Mouse (Mus musculus) stomach, embryonic 16.5 days (tissue): Measurements from ENCODE around the gene Tmem230. TPM values are rescaled to one million over a fixed set of nuclear protein-coding genes. Genes with fewer than 3 reads are reported as not detected.

Experiments used
- ATAC-seq: fragments of 200-750 bp; cut with Nextera tagmentation; 2 replicates; pipeline ENCODE4 v1.8.0; 2017; ENCODE audit warnings: moderate number of reproducible peaks, moderate TSS enrichment; ENCODE audit not compliant: insufficient read depth, low FRiP score
- H3K27ac ChIP-seq: fragments of 300-500 bp; sonication (generic); 2 replicates; pipeline ENCODE4 v1.5.1; 2014; ENCODE audit warnings: low read length
- H3K27me3 ChIP-seq: fragments of 300-500 bp; sonication (generic); 2 replicates; pipeline ENCODE4 v1.6.1; 2014; ENCODE audit warnings: low read length, control low read depth, mixed read lengths; ENCODE audit not compliant: control insufficient read depth, insufficient read depth
- H3K36me3 ChIP-seq: fragments of 300-500 bp; sonication (generic); 2 replicates; pipeline ENCODE4 v1.6.1; 2014; ENCODE audit warnings: low read length; ENCODE audit not compliant: control insufficient read depth, insufficient read depth
- H3K4me1 ChIP-seq: fragments of 300-500 bp; sonication (generic); 2 replicates; pipeline ENCODE4 v1.6.1; 2014; ENCODE audit warnings: low read length, control low read depth, mixed read lengths; ENCODE audit not compliant: control insufficient read depth, insufficient read depth
- H3K4me2 ChIP-seq: fragments of 300-500 bp; sonication (generic); 2 replicates; pipeline ENCODE4 v1.6.1; 2014; ENCODE audit warnings: low read depth, low read length, mixed read lengths
- H3K4me3 ChIP-seq: fragments of 300-500 bp; sonication (generic); replicated peaks from 2 replicates; pipeline ENCODE4 v1.5.1; 2014; ENCODE audit warnings: mild to moderate bottlenecking, low read length
- H3K9ac ChIP-seq: fragments of 300-500 bp; sonication (generic); 2 replicates; pipeline ENCODE4 v1.6.1; 2014; ENCODE audit warnings: low read length
- H3K9me3 ChIP-seq: fragments of 300-500 bp; sonication (generic); replicated peaks from 2 replicates; pipeline ENCODE4 v1.6.1; 2016; ENCODE audit warnings: low read length, control low read depth; ENCODE audit not compliant: control insufficient read depth
- WGBS: fragments of 180-500 bp; shearing (Covaris S2); extraction: QIAGEN DNeasy Blood & Tissue Kit; methylation state at CpG from one replicate; pipeline ENCODE4 v1.1.7; 2014; 5-methylcytosine and 5-hydroxymethylcytosine counted together
- polyA plus RNA-seq: library from polyadenylated mRNA; unstranded; fragments of >200 nt; fragmentation: Nextera tagmentation; extraction: Ambion mirVana; gene quantifications from 2 replicates; pipeline ENCODE4 v1.2.1, GENCODE M21; 2015

Tmem230 gene
- polyA plus RNA-seq, 1 experiment from 2014 or later: 40.6 TPM

GRCm38 (mm10) chr2:132263421-132264265 lies 16.0 kb upstream of the Tmem230 start:
- H3K4me1 ChIP-seq: peaks cover 15% of the 10 kb centered on the region
- no peak; the same call in 1 of the 2 replicates for ATAC-seq

GRCm38 (mm10) chr2:132262879-132263398 lies 15.3 kb upstream of the Tmem230 start, which contains the start of gene Cds2:
TSS of gene Cds2 (plus strand) at chr2:132263148.
- under 1% methylated on average over 44 of the region's 49 CpGs for WGBS
- ATAC-seq: peak; percentile 99
- no peaks in the 10 kb centered on the region for H3K36me3 ChIP-seq
- H3K9ac ChIP-seq: peak within 1 kb of the TSS; percentile 92
- peaks cover 15% of the 10 kb centered on the region for H3K4me1 ChIP-seq
- H3K4me3 ChIP-seq: peak within 1 kb of the TSS; percentile 98
- no peaks in the 10 kb centered on the region for H3K9me3 ChIP-seq
- H3K27ac ChIP-seq: peak within 1 kb of the TSS; percentile 72
- peak within 1 kb of the TSS; percentile 77 for H3K4me2 ChIP-seq
- H3K27me3 ChIP-seq: no peaks in the 10 kb centered on the region

More at GRCm38 (mm10) chr2:132263421-132264265, 16.0 kb upstream of the Tmem230 start:
- H3K36me3 ChIP-seq: no peaks in the 10 kb centered on the region
- no peaks in the 10 kb centered on the region for H3K9me3 ChIP-seq
- H3K4me2 ChIP-seq: peak overlapping the region; percentile 77
- WGBS: 1% methylated on average over 47 of the region's 47 CpGs
- H3K9ac ChIP-seq: peak overlapping the region; percentile 92
- no peaks in the 10 kb centered on the region for H3K27me3 ChIP-seq
- peak overlapping the region; percentile 72 for H3K27ac ChIP-seq
- peak overlapping the region; percentile 98 for H3K4me3 ChIP-seq

- H3K27me3 ChIP-seq: no peaks in the 10 kb centered on the region
- no peak overlapping the region for H3K4me2 ChIP-seq
- H3K36me3 ChIP-seq: no peaks in the 10 kb centered on the region
- H3K4me1 ChIP-seq: peaks cover 15% of the 10 kb centered on the region
- ATAC-seq: no peak
- H3K9ac ChIP-seq: no peak overlapping the region
- no peak overlapping the region for H3K4me3 ChIP-seq
- H3K9me3 ChIP-seq: no peaks in the 10 kb centered on the region
- WGBS: 75% methylated on average over 6 of the region's 6 CpGs
- no peak overlapping the region for H3K27ac ChIP-seq
Measured at GRCm38 (mm10) chr2:132262175-132262574, 14.6 kb upstream of the Tmem230 start.

- H3K9me3 ChIP-seq: no peaks in the 10 kb centered on the region
- H3K27ac ChIP-seq: no peak overlapping the region
- no peak overlapping the region for H3K4me2 ChIP-seq
- H3K4me1 ChIP-seq: peaks cover 15% of the 10 kb centered on the region
- H3K9ac ChIP-seq: no peak overlapping the region
- no peak overlapping the region for H3K4me3 ChIP-seq
- 93% methylated on average over 3 of the region's 3 CpGs for WGBS
- no peaks in the 10 kb centered on the region for H3K36me3 ChIP-seq
- no peak for ATAC-seq
- no peaks in the 10 kb centered on the region for H3K27me3 ChIP-seq
Measured at GRCm38 (mm10) chr2:132260601-132261000, 13.0 kb upstream of the Tmem230 start.

- 92% methylated on average over 6 of the region's 6 CpGs for WGBS
- Histone ChIP-seq H3K4me2 (no peak overlapping the region), H3K9ac (no peak overlapping the region), H3K27me3 (no peaks in the 10 kb centered on the region), H3K4me1 (no peaks in the 10 kb centered on the region), H3K9me3 (no peaks in the 10 kb centered on the region), H3K27ac (no peak overlapping the region), H3K36me3 (no peaks in the 10 kb centered on the region), H3K4me3 (no peak overlapping the region)
- no peak for ATAC-seq
Measured at GRCm38 (mm10) chr2:132257350-132258068, 9.9 kb upstream of the Tmem230 start.

DNA sequence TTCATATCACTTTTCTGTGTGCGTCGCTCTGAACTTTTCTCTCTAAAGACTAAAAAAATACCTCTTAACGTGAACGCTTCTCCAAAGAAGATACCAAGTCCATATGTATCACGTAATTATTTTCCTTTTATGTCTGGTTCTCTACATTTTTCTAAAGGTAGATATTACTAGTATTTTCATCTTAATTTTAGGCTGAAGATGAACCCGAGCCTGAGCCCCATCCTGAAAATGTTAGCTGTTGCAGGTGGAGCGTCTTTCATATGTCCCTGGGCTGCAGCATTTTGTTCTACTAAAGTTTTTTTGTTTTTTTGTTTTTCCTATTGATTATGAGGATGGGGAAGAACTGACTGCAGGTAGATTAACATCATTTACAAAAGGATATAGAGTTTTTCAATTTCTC lies 6.0 kb upstream of the Tmem230 start:
- no peak for ATAC-seq
- H3K4me3 ChIP-seq: peak overlapping the region; percentile 80
- H3K4me2 ChIP-seq: peak overlapping the region; percentile 52
- H3K9me3 ChIP-seq: no peaks in the 10 kb centered on the region
- no peaks in the 10 kb centered on the region for H3K27me3 ChIP-seq
- H3K9ac ChIP-seq: peak overlapping the region; percentile 77
- H3K27ac ChIP-seq: peak overlapping the region; percentile 91
- H3K36me3 ChIP-seq: 0 out of 2 replicates have a peak, but pooled peaks cover 4% of the 10 kb centered on the region
- H3K4me1 ChIP-seq: peaks cover 14% of the 10 kb centered on the region
- under 1% methylated on average over 7 of the region's 7 CpGs for WGBS

DNA sequence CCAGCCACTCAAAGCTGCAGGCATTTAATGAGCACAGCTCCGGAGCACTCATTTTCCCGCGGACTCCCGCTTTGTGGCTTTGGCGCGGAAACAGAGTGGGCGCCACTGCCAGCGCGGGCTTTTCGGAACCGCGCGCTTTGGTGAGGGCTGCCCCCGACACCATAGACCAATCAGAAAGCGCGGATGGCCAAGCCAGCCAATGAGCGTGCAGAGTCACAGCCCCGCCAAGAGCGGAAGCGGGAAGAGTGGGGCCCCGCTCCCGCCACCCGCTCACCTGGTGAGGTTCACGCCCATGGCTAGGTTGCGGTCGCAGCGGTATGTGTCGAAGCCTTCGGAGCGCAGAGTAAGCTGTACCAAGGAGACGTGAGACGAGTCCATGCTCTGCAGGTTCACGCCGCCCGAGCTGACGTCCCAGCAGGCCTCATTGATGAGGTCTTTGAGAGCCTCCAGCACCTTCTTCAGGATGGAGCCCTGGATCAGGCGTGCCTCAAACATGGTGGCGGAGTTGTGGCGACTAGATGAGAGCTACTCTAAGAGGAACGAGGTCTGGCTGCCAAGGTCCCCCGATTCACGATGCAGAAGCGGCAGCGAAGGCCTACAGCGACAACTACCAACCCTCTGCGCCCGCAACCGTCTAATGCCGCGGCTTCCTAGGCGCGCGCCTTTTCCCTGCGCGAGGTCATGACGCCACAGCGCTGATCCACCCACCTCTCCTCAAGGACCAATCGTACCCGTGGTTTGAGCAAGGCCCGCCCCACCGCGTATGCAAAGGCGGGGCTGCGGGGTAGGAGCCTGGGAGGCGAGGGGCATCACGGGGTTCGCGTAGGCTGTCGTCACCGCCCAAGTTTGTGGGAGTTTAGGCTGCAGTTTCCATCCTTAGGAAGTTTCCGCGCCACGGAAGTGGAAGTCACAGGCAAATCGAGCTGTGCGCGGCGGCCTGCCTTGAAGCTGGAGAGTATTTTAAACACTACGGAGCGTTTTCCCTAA lies 5.2 kb upstream of the Tmem230 start, which contains the start of gene Pcna:
Pcna (minus strand) TSS at position 773 of the 987 bp plus-strand sequence.
- under 1% methylated on average over 76 of the region's 79 CpGs for WGBS
- H3K36me3 ChIP-seq: 0 out of 2 replicates have a peak, but pooled peaks cover 4% of the 10 kb centered on the region
- peak; percentile 99 for ATAC-seq

DNA sequence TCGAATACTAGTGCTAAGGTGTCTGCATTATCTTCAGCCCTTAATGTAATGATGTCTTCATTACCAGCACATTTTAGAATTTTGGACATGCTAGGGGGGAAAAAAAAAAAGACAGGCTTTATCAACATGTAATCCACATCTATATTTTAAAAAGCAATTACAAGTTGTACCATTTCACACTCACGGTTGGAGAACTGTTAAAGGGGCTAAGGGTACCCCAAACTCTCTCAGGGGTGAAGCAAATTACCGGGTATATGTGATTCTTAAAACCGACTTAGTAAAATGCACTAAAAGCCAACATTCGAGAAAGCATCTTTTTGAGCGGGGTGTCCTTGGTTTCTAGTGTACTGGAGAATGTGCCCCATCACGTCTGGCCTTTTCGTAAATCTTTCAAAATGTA lies 4.3 kb upstream of the Tmem230 start:
- WGBS: 8% methylated on average over 8 of the region's 8 CpGs
- Histone ChIP-seq H3K27ac (peak overlapping the region; percentile 64), H3K4me3 (peak overlapping the region; percentile 80), H3K4me2 (peak overlapping the region; percentile 83), H3K4me1 (peaks cover 20% of the 10 kb centered on the region), H3K36me3 (0 out of 2 replicates have a peak, but pooled peaks cover 4% of the 10 kb centered on the region), H3K27me3 (no peaks in the 10 kb centered on the region), H3K9me3 (no peaks in the 10 kb centered on the region), H3K9ac (peak overlapping the region; percentile 77)
- no peak for ATAC-seq

More for the DNA sequence above, 5.2 kb upstream of the Tmem230 start, which contains the start of gene Pcna:
- H3K9me3 ChIP-seq: no peaks in the 10 kb centered on the region
- H3K4me2 ChIP-seq: peak within 1 kb of the TSS; percentile 83
- H3K4me1 ChIP-seq: peaks cover 19% of the 10 kb centered on the region
- peak within 1 kb of the TSS; percentile 80 for H3K4me3 ChIP-seq
- no peaks in the 10 kb centered on the region for H3K27me3 ChIP-seq
- H3K27ac ChIP-seq: peak within 1 kb of the TSS; percentile 91
- H3K9ac ChIP-seq: peak within 1 kb of the TSS; percentile 77
